Mouse (Mus musculus): ENCODE results near the gene Gria2.

GRCm38 (mm10) chr3:80750786-80751185 is 51.8 kb downstream of the Gria2 start:
- TF ChIP-seq GATA1 (IDR thresholded peaks at IDR 0.05; ENCODE audit: borderline replicate concordance, low read length): no peak
- no peak for TF ChIP-seq FLI1 (IDR thresholded peaks at IDR 0.05; ENCODE audit: low read length)

Measured in megakaryocyte, embryonic 14.5 days (primary cell).